Mouse (Mus musculus) neural tube, embryonic 11.5 days (tissue): ENCODE measurements at regions not wholly inside any gene's neighbourhood (a gene's known extent, or its start where the extent isn't known, plus 50 kb on each side); places are given as distances from the start of the nearest gene placed in this dataset.

Experiments used
- ATAC-seq: fragments of 200-750 bp; cut with Nextera tagmentation; 2 replicates; pipeline ENCODE4 v1.8.0; 2017; ENCODE audit warnings: moderate number of reproducible peaks, mild to moderate bottlenecking, moderate TSS enrichment, moderate library complexity; ENCODE audit not compliant: insufficient read depth, low FRiP score, low TSS enrichment
- DNase-seq: peaks from one replicate; pipeline ENCODE4 v3.0.0-alpha.2; 2015; ENCODE audit warnings: low spot score
- H3K27ac ChIP-seq: fragments of 300-500 bp; sonication (generic); 2 replicates; pipeline ENCODE4 v1.5.1; 2014; ENCODE audit warnings: low read depth, mild to moderate bottlenecking, low read length
- H3K27me3 ChIP-seq: fragments of 300-500 bp; sonication (generic); 2 replicates; pipeline ENCODE4 v1.6.1; 2014; ENCODE audit warnings: mild to moderate bottlenecking, low read length, mixed read lengths; ENCODE audit not compliant: control insufficient read depth, insufficient read depth
- H3K36me3 ChIP-seq: fragments of 300-500 bp; sonication (generic); 2 replicates; pipeline ENCODE4 v1.6.1; 2014; ENCODE audit warnings: mild to moderate bottlenecking, low read length, moderate library complexity, mixed read lengths; ENCODE audit not compliant: control insufficient read depth, insufficient read depth
- H3K4me1 ChIP-seq: fragments of 300-500 bp; sonication (generic); 2 replicates; pipeline ENCODE4 v1.6.1; 2014; ENCODE audit warnings: low read length, mixed read lengths; ENCODE audit not compliant: control insufficient read depth, insufficient read depth
- H3K4me2 ChIP-seq: fragments of 300-500 bp; sonication (generic); 2 replicates; pipeline ENCODE4 v1.6.1; 2014; ENCODE audit warnings: low read depth, mild to moderate bottlenecking, moderate library complexity
- H3K4me3 ChIP-seq: fragments of 300-500 bp; sonication (generic); 2 replicates; pipeline ENCODE4 v1.5.1; 2014; ENCODE audit warnings: low read depth, low read length
- H3K9ac ChIP-seq: fragments of 300-500 bp; sonication (generic); 2 replicates; pipeline ENCODE4 v1.6.1; 2014; ENCODE audit warnings: mild to moderate bottlenecking, low read length
- H3K9me3 ChIP-seq: fragments of 300-500 bp; sonication (generic); 2 replicates; pipeline ENCODE4 v1.6.1; 2016; ENCODE audit warnings: low read length; ENCODE audit not compliant: control insufficient read depth
- WGBS: fragments of 180-500 bp; shearing (Covaris S2); extraction: QIAGEN DNeasy Blood & Tissue Kit; methylation state at CpG from one replicate; pipeline ENCODE4 v1.1.7; 2014; 5-methylcytosine and 5-hydroxymethylcytosine counted together

DNA sequence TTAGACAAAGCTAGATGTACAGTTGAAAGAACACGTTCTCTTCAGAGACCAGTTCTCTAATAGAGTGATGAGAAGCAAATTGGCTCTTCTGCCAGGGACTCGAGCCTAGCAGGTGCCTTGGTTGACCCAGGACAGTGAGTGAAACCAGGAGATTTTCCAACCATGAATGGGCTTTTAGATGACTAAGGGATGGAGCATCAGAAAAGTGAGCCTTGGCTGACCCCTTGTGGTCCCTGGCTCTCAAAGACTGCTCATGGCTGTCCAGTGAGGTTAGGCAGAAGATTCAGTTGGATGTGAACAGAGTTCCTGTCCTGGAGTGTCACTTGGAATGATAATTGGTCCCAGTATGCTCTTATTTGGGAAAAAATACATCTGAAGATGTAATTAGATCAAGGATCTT lies 64.3 kb upstream of the Vash1 start:
- H3K4me2 ChIP-seq: no peak overlapping the region
- no peaks in the 10 kb centered on the region for H3K4me1 ChIP-seq
- ATAC-seq (no peak), DNase-seq (peak; percentile 65)
- no peak overlapping the region for H3K9ac ChIP-seq
- no peak overlapping the region for H3K27ac ChIP-seq
- H3K9me3 ChIP-seq: no peaks in the 10 kb centered on the region
- WGBS: 53% methylated on average over 2 of the region's 2 CpGs
- H3K27me3 ChIP-seq: no peaks in the 10 kb centered on the region
- no peak overlapping the region for H3K4me3 ChIP-seq
- H3K36me3 ChIP-seq: no peaks in the 10 kb centered on the region

DNA sequence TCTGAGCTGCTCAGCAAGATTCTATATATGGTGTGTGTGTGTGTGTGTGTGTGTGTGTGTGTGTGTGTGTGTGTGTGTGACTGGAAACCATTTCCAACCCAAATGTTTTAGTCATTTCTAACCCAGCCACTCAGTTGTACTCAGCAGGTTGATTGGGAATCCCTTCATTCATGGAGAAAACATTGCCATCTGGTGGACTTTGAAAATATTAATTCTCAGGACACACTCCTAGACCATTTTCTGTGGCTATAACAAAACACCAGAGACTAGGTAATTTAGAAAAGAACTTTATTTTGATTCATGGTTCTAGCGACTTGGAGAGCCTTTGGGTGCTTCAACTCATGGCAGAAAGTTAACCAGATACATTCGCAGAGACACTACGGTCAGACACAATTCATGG lies 62.2 kb upstream of the Vash1 start:
- no peak overlapping the region for H3K9ac ChIP-seq
- no peak overlapping the region for H3K4me3 ChIP-seq
- no peak overlapping the region for H3K4me2 ChIP-seq
- no peak for ATAC-seq
- H3K27ac ChIP-seq: no peak overlapping the region
- no peaks in the 10 kb centered on the region for H3K9me3 ChIP-seq
- H3K4me1 ChIP-seq: no peaks in the 10 kb centered on the region
- no peaks in the 10 kb centered on the region for H3K27me3 ChIP-seq
- no peaks in the 10 kb centered on the region for H3K36me3 ChIP-seq
- 77% methylated on average over 3 of the region's 3 CpGs for WGBS
- DNase-seq: no peak

DNA sequence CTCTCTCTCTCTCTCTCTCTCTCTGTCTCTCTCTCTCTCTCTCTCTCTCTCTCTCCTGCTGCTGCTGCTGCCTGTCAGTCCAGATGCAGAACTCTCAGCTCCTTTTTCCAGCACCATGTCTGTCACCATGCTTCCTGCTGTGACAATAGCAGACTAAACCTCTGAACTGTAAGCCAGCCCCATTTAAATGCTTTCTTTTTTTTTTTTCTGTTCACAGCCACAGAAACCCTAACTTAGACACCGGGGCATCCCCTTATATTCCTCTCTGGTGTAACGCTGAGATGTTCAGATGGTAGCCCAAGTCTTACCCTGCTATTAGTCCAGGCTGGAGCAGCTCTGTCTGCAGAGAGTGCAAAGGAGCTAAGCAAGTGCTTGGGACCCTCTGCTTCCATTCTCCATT lies 54.3 kb upstream of the Vash1 start:
- Histone ChIP-seq H3K9me3 (no peaks in the 10 kb centered on the region), H3K36me3 (no peaks in the 10 kb centered on the region), H3K4me1 (no peaks in the 10 kb centered on the region), H3K27me3 (no peaks in the 10 kb centered on the region), H3K4me2 (no peak overlapping the region), H3K4me3 (no peak overlapping the region), H3K9ac (no peak overlapping the region), H3K27ac (no peak overlapping the region)
- 77% methylated on average over 2 of the region's 2 CpGs for WGBS
- DNase-seq: no peak
- no peak for ATAC-seq

DNA sequence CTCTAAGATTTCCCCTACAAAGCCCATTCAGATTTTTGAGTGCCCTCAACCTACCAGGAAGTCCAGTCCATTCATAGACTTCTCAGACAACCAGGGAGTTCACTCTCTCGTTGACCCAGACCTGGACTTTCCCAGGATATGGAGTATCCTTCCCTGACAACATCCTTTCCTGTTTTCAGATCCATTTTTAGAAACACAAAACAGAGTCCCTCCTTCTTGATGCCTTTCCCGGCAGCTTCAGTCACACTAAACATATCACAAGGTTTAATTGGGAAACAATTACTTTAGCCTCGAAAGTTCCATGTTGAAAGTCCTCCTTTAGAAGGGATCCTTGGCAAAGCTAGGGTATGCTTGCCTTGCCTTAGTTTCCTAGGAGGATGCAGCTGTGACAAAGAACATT lies 51.8 kb upstream of the Vash1 start:
- no peaks in the 10 kb centered on the region for H3K9me3 ChIP-seq
- no peak for DNase-seq
- H3K4me1 ChIP-seq: no peaks in the 10 kb centered on the region
- H3K27me3 ChIP-seq: no peaks in the 10 kb centered on the region
- no peak for ATAC-seq
- no peaks in the 10 kb centered on the region for H3K36me3 ChIP-seq
- H3K4me2 ChIP-seq: no peak overlapping the region
- WGBS: 84% methylated on average over 3 of the region's 3 CpGs
- no peak overlapping the region for H3K9ac ChIP-seq
- no peak overlapping the region for H3K27ac ChIP-seq
- no peak overlapping the region for H3K4me3 ChIP-seq

DNA sequence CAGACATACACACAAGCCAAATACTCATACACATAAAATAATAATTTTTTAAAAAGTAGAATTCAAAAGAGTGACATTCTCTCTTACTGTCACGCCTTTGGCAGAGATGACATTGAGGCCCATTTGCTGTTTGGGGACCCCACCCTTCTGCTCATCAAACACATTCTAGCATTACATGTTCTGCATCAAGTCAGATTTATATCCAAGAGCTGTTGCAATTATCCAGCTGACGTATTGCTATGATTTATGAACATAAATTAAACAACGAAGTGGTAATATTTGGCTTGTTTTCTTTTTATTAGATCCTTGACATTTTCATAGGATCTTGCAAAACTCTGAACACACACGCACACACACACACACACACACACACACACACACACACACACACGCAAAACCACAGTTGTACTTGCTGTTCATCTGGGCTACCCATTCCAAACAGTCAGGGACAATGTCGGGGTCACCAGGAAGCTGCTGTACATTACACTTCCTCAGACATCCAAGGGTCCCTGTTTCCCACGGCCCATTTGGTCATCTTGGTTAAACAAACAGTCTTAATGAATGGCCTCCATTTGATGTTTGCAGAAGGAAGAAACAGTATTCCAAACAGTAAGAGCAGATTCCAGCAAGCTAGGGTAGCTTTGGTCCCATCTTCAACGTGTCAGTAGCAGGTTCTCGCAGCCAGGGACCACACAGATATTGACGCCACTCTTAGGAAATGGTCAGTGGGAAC lies 50.3 kb upstream of the Vash1 start:
- Histone ChIP-seq H3K9ac (no peak overlapping the region), H3K36me3 (no peaks in the 10 kb centered on the region), H3K27me3 (no peaks in the 10 kb centered on the region), H3K4me1 (no peaks in the 10 kb centered on the region), H3K4me2 (no peak overlapping the region), H3K9me3 (no peaks in the 10 kb centered on the region), H3K4me3 (no peak overlapping the region), H3K27ac (no peak overlapping the region)
- no peak for ATAC-seq
- no peak for DNase-seq
- 70% methylated on average over 10 of the region's 10 CpGs for WGBS
